Mouse (Mus musculus) CH12.LX (cell line): ENCODE measurements at regions not wholly inside any gene's neighbourhood (a gene's known extent, or its start where the extent isn't known, plus 50 kb on each side); places are given as distances from the start of the nearest gene placed in this dataset.

Experiments
- DNase-seq: peaks from one replicate; pipeline ENCODE4 v3.0.0-alpha.2; 2013; ENCODE audit errors: extremely low read depth
- H3K27ac ChIP-seq: 2 replicates; pipeline ENCODE4 v1.5.1; 2012; ENCODE audit warnings: low read depth, mild to moderate bottlenecking, control low read depth, moderate library complexity; ENCODE audit not compliant: insufficient read depth
- H3K27me3 ChIP-seq: replicated peaks from 2 replicates; pipeline ENCODE3; 2012; ENCODE audit warnings: inconsistent platforms
- H3K36me3 ChIP-seq, 2 experiments: replicated peaks in 1 of 2; 2 replicates each; pipeline versions ENCODE3 to v1.6.1; 2012; ENCODE audit warnings: inconsistent platforms in 1 of 2, low read length in 1 of 2, mild to moderate bottlenecking in 1 of 2, mixed read lengths in 1 of 2, moderate library complexity in 1 of 2; ENCODE audit not compliant: control insufficient read depth in 1 of 2, insufficient read depth in 1 of 2
- H3K4me1 ChIP-seq, 2 experiments: 2 replicates each; pipeline ENCODE4 v1.6.1; 2012; ENCODE audit warnings: inconsistent platforms in 1 of 2, moderate library complexity in 1 of 2; ENCODE audit not compliant: insufficient read depth in 2 of 2, control insufficient read depth in 1 of 2
- H3K4me2 ChIP-seq: 2 replicates; pipeline ENCODE4 v1.6.1; 2012; ENCODE audit warnings: low read depth, mild to moderate bottlenecking, control low read depth; ENCODE audit not compliant: poor library complexity, insufficient read depth, severe bottlenecking
- H3K4me3 ChIP-seq, 3 experiments: fragments of 150-350 bp in 1 of 3; sonication (generic) in 1 of 3; replicated peaks in 1 of 3; 2 replicates each; pipeline versions ENCODE3 to v1.5.1; 2011 to 2012; ENCODE audit warnings: low read depth in 2 of 3, low read length in 2 of 3, mild to moderate bottlenecking in 2 of 3, moderate library complexity in 2 of 3, control low read depth in 1 of 3, improper control_type of control experiment in 1 of 3, inconsistent platforms in 1 of 3, mixed read lengths in 1 of 3; ENCODE audit not compliant: poor library complexity in 1 of 3
- H3K79me2 ChIP-seq: replicated peaks from 2 replicates; pipeline ENCODE4 v1.6.1; 2012; ENCODE audit warnings: mild to moderate bottlenecking, moderate library complexity; ENCODE audit not compliant: control insufficient read depth, poor library complexity, insufficient read depth, severe bottlenecking; ENCODE audit errors: extremely low read depth
- H3K9ac ChIP-seq: 2 replicates; pipeline ENCODE4 v1.6.1; 2012; ENCODE audit warnings: low read depth, mild to moderate bottlenecking, control low read depth, moderate library complexity; ENCODE audit not compliant: insufficient read depth
- H3K9me3 ChIP-seq: replicated peaks from 2 replicates; pipeline ENCODE3; 2012; ENCODE audit warnings: low read length, inconsistent platforms, mixed read lengths
- BHLHE40 ChIP-seq: IDR thresholded peaks from 2 replicates; pipeline ENCODE4 v1.6.1; 2011; ENCODE audit warnings: mild to moderate bottlenecking, low read depth, low read length, improper control_type of control experiment
- CHD2 ChIP-seq: IDR thresholded peaks from 2 replicates; pipeline ENCODE4 v1.6.1; 2011; ENCODE audit warnings: low read length, improper control_type of control experiment
- E2F4 ChIP-seq: IDR thresholded peaks from 2 replicates; pipeline ENCODE4 v1.6.1; 2011; ENCODE audit warnings: low read depth, low read length, improper control_type of control experiment; ENCODE audit not compliant: insufficient replicate concordance
- ELF1 ChIP-seq: IDR thresholded peaks from 2 replicates; pipeline ENCODE4 v1.6.1; 2014; ENCODE audit warnings: low read depth, mild to moderate bottlenecking, inconsistent platforms, low read length, improper control_type of control experiment
- EP300 ChIP-seq: IDR thresholded peaks from 2 replicates; pipeline ENCODE4 v1.6.1; 2011; ENCODE audit warnings: low read length, improper control_type of control experiment
- GABPA ChIP-seq: IDR thresholded peaks from 2 replicates; pipeline ENCODE4 v1.6.1; 2012; ENCODE audit warnings: low read depth, low read length, improper control_type of control experiment, inconsistent platforms; ENCODE audit not compliant: insufficient replicate concordance
- IRF4 ChIP-seq: IDR thresholded peaks from 2 replicates; pipeline ENCODE4 v1.6.1; 2014; ENCODE audit warnings: low read depth, mild to moderate bottlenecking, inconsistent platforms, low read length, improper control_type of control experiment
- JUN ChIP-seq: IDR thresholded peaks from 2 replicates; pipeline ENCODE4 v1.6.1; 2011; ENCODE audit warnings: low read depth, mild to moderate bottlenecking, low read length, improper control_type of control experiment, moderate library complexity; ENCODE audit not compliant: insufficient read depth
- MAX ChIP-seq: IDR thresholded peaks from 2 replicates; pipeline ENCODE4 v1.6.1; 2011; ENCODE audit warnings: low read length, improper control_type of control experiment
- MAZ ChIP-seq: IDR thresholded peaks from 2 replicates; pipeline ENCODE4 v1.6.1; 2012; ENCODE audit warnings: low read depth, mild to moderate bottlenecking, inconsistent platforms, low read length, improper control_type of control experiment, moderate library complexity
- MEF2A ChIP-seq: IDR thresholded peaks from 2 replicates; pipeline ENCODE4 v1.6.1; 2014; ENCODE audit warnings: low read depth, mild to moderate bottlenecking, inconsistent platforms, low read length, improper control_type of control experiment, borderline replicate concordance
- MXI1 ChIP-seq: IDR thresholded peaks from 2 replicates; pipeline ENCODE4 v1.6.1; 2011; ENCODE audit warnings: mild to moderate bottlenecking, low read depth, low read length, improper control_type of control experiment
- POLR2AphosphoS2 ChIP-seq: IDR thresholded peaks from 2 replicates; pipeline ENCODE4 v1.6.1; 2011; ENCODE audit warnings: low read depth, low read length, improper control_type of control experiment
- SMC3 ChIP-seq: IDR thresholded peaks from 2 replicates; pipeline ENCODE4 v1.6.1; 2011; ENCODE audit warnings: low read depth, low read length, improper control_type of control experiment
- TBP ChIP-seq: conservative IDR thresholded peaks from 2 replicates; pipeline ENCODE4 v1.6.1; 2011; ENCODE audit warnings: low read depth, low read length, improper control_type of control experiment
- USF1 ChIP-seq: IDR thresholded peaks from 2 replicates; pipeline ENCODE4 v1.6.1; 2014; ENCODE audit warnings: low read depth, mild to moderate bottlenecking, inconsistent platforms, low read length, improper control_type of control experiment
- ZNF384 ChIP-seq: IDR thresholded peaks from 2 replicates; pipeline ENCODE4 v1.6.1; 2012; ENCODE audit warnings: low read depth, low read length, improper control_type of control experiment, inconsistent platforms
- dilution Hi-C: fragments of 300-500 bp; cut with MboI; formaldehyde crosslinking; loops from 2 replicates; pipeline ENCODE4 v1.14.3; 2020; ENCODE audit warnings: low sequenced_read_pairs; ENCODE audit not compliant: extremely low pct_unique_long_range_greater_than_20kb, extremely low pct_ligation_motif_present
- in situ Hi-C: fragments of 300-500 bp; cut with MboI; formaldehyde crosslinking; loops from 3 replicates; pipeline ENCODE4 v1.14.3; 2019; ENCODE audit warnings: low sequenced_read_pairs, low pct_ligation_motif_present, low pct_unique_long_range_greater_than_20kb, mixed read lengths

GRCm38 (mm10) chr7:83251995-83252563 lies 332.6 kb upstream of the Tmc3 start:
- no peak overlapping the region for H3K4me3 ChIP-seq
- H3K9me3 ChIP-seq: no peaks in the 10 kb centered on the region
- no peaks in the 10 kb centered on the region for H3K36me3 ChIP-seq
- no peak overlapping the region for H3K4me2 ChIP-seq
- no peak overlapping the region for H3K27ac ChIP-seq
- H3K27me3 ChIP-seq: no peaks in the 10 kb centered on the region
- no peak for TF ChIP-seq IRF4
- H3K4me1 ChIP-seq: peaks cover 2 to 15% of the 10 kb centered on the region in 2 experiments; a peak in 2 of 4 replicates
- in situ Hi-C loops (loop anchor here (25.0 kb wide), 1 partner anchor 540 kb away; no protein-coding TSS in a partner anchor), dilution Hi-C loops (no loop called here)
- H3K9ac ChIP-seq: no peak overlapping the region
- H3K79me2 ChIP-seq: no peaks in the 10 kb centered on the region
- no peak for DNase-seq

- peaks cover 2 to 18% of the 10 kb centered on the region in 2 experiments; a peak in 2 of 4 replicates for H3K4me1 ChIP-seq
- no peaks in the 10 kb centered on the region for H3K79me2 ChIP-seq
- no peak overlapping the region for H3K4me3 ChIP-seq
- TF ChIP-seq MAZ: no peak
- TF ChIP-seq TBP: no peak
- TF ChIP-seq ELF1: no peak
- no peak for TF ChIP-seq JUN
- no peak for TF ChIP-seq MAX
- no peak for TF ChIP-seq BHLHE40
- no peak for TF ChIP-seq MXI1
- no peak for TF ChIP-seq USF1
- TF ChIP-seq SMC3: no peak
- TF ChIP-seq POLR2AphosphoS2: no peak
- TF ChIP-seq CHD2: no peak
- no peak for TF ChIP-seq EP300
- no peak for TF ChIP-seq GABPA
- TF ChIP-seq MEF2A: no peak
- TF ChIP-seq ZNF384: no peak
- TF ChIP-seq E2F4: no peak
- in situ Hi-C loops: loop anchor here (25.0 kb wide), 1 partner anchor 541 kb away; no protein-coding TSS in a partner anchor
- no peak overlapping the region for H3K4me2 ChIP-seq
- H3K9ac ChIP-seq: no peak overlapping the region
- H3K9me3 ChIP-seq: no peaks in the 10 kb centered on the region
- no peaks in the 10 kb centered on the region for H3K27me3 ChIP-seq
- no peak overlapping the region for H3K27ac ChIP-seq
- DNase-seq: no peak
- no peaks in the 10 kb centered on the region for H3K36me3 ChIP-seq
- dilution Hi-C loops: no loop called here
These were observed 331.7 kb upstream of the Tmc3 start for GRCm38 (mm10) chr7:83253001-83253400.
